Mouse (Mus musculus) embryonic facial prominence, embryonic 15.5 days (tissue): Measurements from ENCODE around the gene Smim9. TPM values are rescaled to one million over a fixed set of nuclear protein-coding genes. Genes with fewer than 3 reads are reported as not detected.
A peak's percentile ranks its signal among the peaks of the same experiment; 100 is the strongest.

Experiments used
- ATAC-seq: fragments of 200-750 bp; cut with Nextera tagmentation; 2 replicates; pipeline ENCODE4 v1.8.0; 2017; ENCODE audit warnings: low read depth, moderate TSS enrichment; ENCODE audit not compliant: insufficient number of reproducible peaks, low FRiP score, low TSS enrichment
- H3K27ac ChIP-seq: fragments of 300-500 bp; sonication (generic); replicated peaks from 2 replicates; pipeline ENCODE4 v1.5.1; 2015; ENCODE audit warnings: mild to moderate bottlenecking, inconsistent platforms
- H3K27me3 ChIP-seq: fragments of 300-500 bp; sonication (generic); 2 replicates; pipeline ENCODE4 v1.6.1; 2015; ENCODE audit warnings: inconsistent platforms
- H3K36me3 ChIP-seq: fragments of 300-500 bp; sonication (generic); 2 replicates; pipeline ENCODE4 v1.6.1; 2015; ENCODE audit warnings: mild to moderate bottlenecking, inconsistent platforms
- H3K4me1 ChIP-seq: fragments of 300-500 bp; sonication (generic); 2 replicates; pipeline ENCODE4 v1.6.1; 2015; ENCODE audit warnings: inconsistent platforms
- H3K4me2 ChIP-seq: fragments of 300-500 bp; sonication (generic); replicated peaks from 2 replicates; pipeline ENCODE4 v1.6.1; 2015; ENCODE audit warnings: mild to moderate bottlenecking, inconsistent platforms
- H3K4me3 ChIP-seq: fragments of 300-500 bp; sonication (generic); replicated peaks from 2 replicates; pipeline ENCODE4 v1.5.1; 2015; ENCODE audit warnings: mild to moderate bottlenecking, inconsistent platforms
- H3K9ac ChIP-seq: fragments of 300-500 bp; sonication (generic); 2 replicates; pipeline ENCODE4 v1.6.1; 2015; ENCODE audit warnings: inconsistent platforms
- H3K9me3 ChIP-seq: fragments of 300-500 bp; sonication (generic); replicated peaks from 2 replicates; pipeline ENCODE4 v1.6.1; 2016; ENCODE audit warnings: inconsistent platforms
- WGBS: fragments of 180-500 bp; shearing (Covaris S2); methylation state at CpG from one replicate; pipeline ENCODE4 v1.1.7; 2015; 5-methylcytosine and 5-hydroxymethylcytosine counted together
- polyA plus RNA-seq: library from polyadenylated mRNA; unstranded; fragments of >200 nt; fragmentation: Nextera tagmentation; extraction: Ambion mirVana; gene quantifications from 2 replicates; pipeline ENCODE4 v1.2.1, GENCODE M21; 2015

Gene Smim9
- polyA plus RNA-seq, 1 experiment from 2014 or later, result not detected

DNA sequence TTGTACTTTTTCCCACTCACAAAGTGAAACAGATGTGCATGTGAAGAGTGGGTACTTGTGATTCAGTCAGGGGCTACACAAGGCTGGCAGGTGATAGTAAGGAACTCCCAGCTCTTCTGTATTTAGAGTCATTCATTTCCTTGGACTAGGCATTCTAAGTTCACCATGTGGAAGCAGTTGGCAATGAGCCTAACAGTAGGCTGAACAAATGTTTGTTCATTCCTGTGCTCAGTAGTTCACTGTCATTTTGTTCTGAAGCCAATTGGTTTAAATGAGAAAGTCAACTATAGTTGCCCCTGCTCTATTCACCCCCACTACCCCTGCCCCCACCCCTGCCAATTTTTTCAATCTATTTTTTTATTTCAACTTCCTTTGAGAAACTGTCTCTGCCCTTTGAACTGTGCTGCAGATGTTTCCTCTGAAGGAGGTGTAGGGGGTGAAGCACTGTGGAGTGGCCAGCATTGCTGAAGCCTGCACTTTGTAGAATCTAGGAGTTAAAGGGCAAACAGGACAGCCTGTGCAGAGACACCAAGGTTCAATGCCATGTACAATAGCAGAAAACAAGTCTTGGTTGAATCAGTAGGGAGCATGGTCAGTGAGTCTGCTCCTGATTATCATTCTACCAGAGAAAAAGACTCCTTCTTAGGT, 35.1 kb downstream of the Smim9 start:
- no peak for ATAC-seq
- Histone ChIP-seq H3K27ac (no peak overlapping the region), H3K4me2 (no peak overlapping the region)

DNA sequence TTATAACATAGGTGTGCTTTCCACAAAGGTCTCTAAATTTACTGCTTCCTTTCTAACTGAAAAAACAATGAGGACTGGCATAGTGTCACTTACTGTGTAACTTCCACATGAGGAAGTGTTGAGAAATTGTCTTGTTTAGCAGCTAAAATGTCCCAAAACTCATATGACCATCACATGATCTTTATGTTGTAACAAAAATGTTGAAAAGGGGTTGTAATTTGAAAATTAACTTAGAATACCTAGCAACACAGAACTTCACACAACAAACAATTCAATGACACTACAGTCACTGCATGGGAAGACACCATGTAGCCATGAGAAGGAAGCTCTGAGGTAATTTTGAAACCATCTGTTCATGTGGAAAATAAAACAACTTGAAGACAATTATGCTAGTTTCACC, 36.7 kb downstream of the Smim9 start:
- H3K4me1 ChIP-seq, result no peaks in the 10 kb centered on the region
- H3K4me3 ChIP-seq, result no peak overlapping the region
- no peaks in the 10 kb centered on the region for H3K27me3 ChIP-seq

More for the DNA sequence above, 35.1 kb downstream of the Smim9 start:
- peaks cover 4% of the 10 kb centered on the region; the same call in 1 of the 2 replicates for H3K36me3 ChIP-seq
- H3K9me3 ChIP-seq, result no peaks in the 10 kb centered on the region
- H3K9ac ChIP-seq, result no peak overlapping the region
- no peak overlapping the region for H3K4me3 ChIP-seq
- H3K27me3 ChIP-seq, result no peaks in the 10 kb centered on the region
- H3K4me1 ChIP-seq, result no peaks in the 10 kb centered on the region

GRCm38 (mm10) chrX:75125606-75126005, 38.0 kb downstream of the Smim9 start:
- H3K9ac ChIP-seq, result no peak overlapping the region
- no peak overlapping the region for H3K4me3 ChIP-seq
- ATAC-seq, result no peak
- no peaks in the 10 kb centered on the region for H3K27me3 ChIP-seq
- no peak overlapping the region for H3K4me2 ChIP-seq
- 82% methylated on average over 3 of the region's 3 CpGs for WGBS
- no peaks in the 10 kb centered on the region for H3K9me3 ChIP-seq
- H3K36me3 ChIP-seq, result peaks cover 4% of the 10 kb centered on the region; the same call in 1 of the 2 replicates
- no peak overlapping the region for H3K27ac ChIP-seq
- H3K4me1 ChIP-seq, result no peaks in the 10 kb centered on the region

More for the DNA sequence above, 36.7 kb downstream of the Smim9 start:
- H3K9ac ChIP-seq, result no peak overlapping the region
- no peaks in the 10 kb centered on the region for H3K9me3 ChIP-seq
- ATAC-seq, result no peak
- H3K4me2 ChIP-seq, result no peak overlapping the region
- H3K36me3 ChIP-seq, result peaks cover 4% of the 10 kb centered on the region; the same call in 1 of the 2 replicates
- H3K27ac ChIP-seq, result no peak overlapping the region

DNA sequence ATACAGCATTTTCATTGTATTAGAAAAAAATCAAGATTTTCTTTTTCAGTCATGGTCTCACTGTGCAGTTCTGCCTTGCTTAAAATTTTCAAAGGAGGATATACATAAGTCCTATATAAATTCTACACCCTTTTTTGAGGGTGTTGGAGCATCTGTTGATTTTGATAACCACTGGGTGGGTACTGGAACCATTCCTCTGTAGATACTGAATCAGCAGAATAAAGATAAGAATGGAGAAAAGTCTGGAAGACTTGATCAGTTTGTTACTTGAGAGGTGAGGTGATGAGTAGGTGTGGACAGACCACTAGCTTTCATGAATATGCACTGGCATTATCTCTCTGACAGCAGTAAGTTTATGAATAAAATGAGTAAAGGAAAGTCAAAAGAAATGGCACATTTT, 48.0 kb downstream of the Smim9 start:
- H3K9me3 ChIP-seq, result no peaks in the 10 kb centered on the region
- no peaks in the 10 kb centered on the region for H3K27me3 ChIP-seq
- H3K4me2 ChIP-seq, result no peak overlapping the region
- H3K4me3 ChIP-seq, result no peak overlapping the region
- no peak overlapping the region for H3K9ac ChIP-seq
- no peaks in the 10 kb centered on the region for H3K4me1 ChIP-seq
- H3K27ac ChIP-seq, result no peak overlapping the region
- H3K36me3 ChIP-seq, result 0 out of 2 replicates have a peak, but pooled peaks cover 6% of the 10 kb centered on the region
- no peak for ATAC-seq

DNA sequence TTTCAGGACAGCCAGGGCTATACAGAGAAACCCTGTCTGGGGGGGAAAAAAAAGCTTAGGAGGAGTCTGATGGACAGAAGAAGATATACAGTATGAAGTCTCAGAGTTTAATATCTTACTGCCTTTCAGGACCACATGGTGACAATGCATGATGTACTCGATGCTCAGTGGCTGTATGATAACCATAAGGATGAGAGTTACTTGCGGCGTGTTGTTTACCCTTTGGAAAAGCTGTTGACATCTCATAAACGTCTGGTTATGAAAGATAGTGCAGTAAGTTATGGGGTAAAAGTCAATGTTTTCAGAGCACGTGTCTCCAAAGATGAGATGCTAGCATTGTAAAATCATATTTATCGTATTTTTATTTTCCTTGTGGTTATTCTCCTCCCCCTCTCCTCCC, 61.3 kb downstream of the Smim9 start:
- 84% methylated on average over 6 of the region's 6 CpGs for WGBS
- H3K4me3 ChIP-seq, result no peak overlapping the region
- ATAC-seq, result no peak

GRCm38 (mm10) chrX:75098799-75099198, 64.8 kb downstream of the Smim9 start:
- Histone ChIP-seq H3K9ac (no peak overlapping the region), H3K27me3 (no peaks in the 10 kb centered on the region), H3K9me3 (no peaks in the 10 kb centered on the region), H3K27ac (no peak overlapping the region), H3K4me1 (no peaks in the 10 kb centered on the region), H3K36me3 (0 out of 2 replicates have a peak, but pooled peaks cover 8% of the 10 kb centered on the region), H3K4me3 (no peak overlapping the region), H3K4me2 (no peak overlapping the region)
- no peak for ATAC-seq
- 90% methylated on average over 8 of the region's 8 CpGs for WGBS

More for the DNA sequence above, 61.3 kb downstream of the Smim9 start:
- H3K4me2 ChIP-seq, result no peak overlapping the region
- peaks cover 24% of the 10 kb centered on the region for H3K36me3 ChIP-seq
- H3K27ac ChIP-seq, result no peak overlapping the region
- no peaks in the 10 kb centered on the region for H3K9me3 ChIP-seq
- H3K27me3 ChIP-seq, result no peaks in the 10 kb centered on the region
- H3K4me1 ChIP-seq, result no peaks in the 10 kb centered on the region
- H3K9ac ChIP-seq, result no peak overlapping the region

DNA sequence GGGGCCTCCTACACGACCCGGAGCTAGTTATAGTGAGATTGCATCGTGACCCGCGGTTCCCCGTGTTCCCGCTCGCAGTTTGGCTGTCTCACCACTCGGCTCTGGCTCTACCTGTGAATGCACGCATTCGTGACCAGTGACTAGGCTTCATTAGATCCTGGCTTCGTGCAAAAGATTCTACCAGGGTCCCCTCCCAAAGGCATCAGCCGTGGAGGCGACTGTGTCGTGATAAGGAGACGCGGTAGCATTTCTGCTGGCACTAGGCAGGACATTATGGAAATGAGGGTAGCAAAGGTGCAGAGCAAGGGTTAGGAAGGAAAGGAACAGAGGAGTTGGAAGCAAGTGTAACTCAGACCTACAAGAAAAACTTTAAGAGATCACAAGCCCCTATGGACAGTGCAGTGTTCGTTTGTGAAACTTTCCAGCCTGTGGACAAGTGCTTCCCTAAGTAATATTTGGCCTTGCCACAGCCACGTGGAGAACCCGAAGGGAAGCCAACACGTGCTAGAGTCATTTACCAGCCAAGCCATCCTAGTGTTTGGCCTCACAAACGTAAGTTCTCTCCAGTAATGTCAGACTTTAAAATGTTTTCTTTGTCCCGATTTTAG, 67.3 kb downstream of the Smim9 start:
- Histone ChIP-seq H3K27ac (peak overlapping the region; percentile 63), H3K36me3 (0 out of 2 replicates have a peak, but pooled peaks cover 2% of the 10 kb centered on the region)
- ATAC-seq, result no peak

More for the DNA sequence above, 67.3 kb downstream of the Smim9 start:
- H3K4me1 ChIP-seq, result no peaks in the 10 kb centered on the region
- no peaks in the 10 kb centered on the region for H3K27me3 ChIP-seq
- 17% methylated on average over 23 of the region's 23 CpGs for WGBS
- H3K9ac ChIP-seq, result peak overlapping the region; percentile 42
- H3K9me3 ChIP-seq, result no peaks in the 10 kb centered on the region
- H3K4me2 ChIP-seq, result peak overlapping the region; percentile 54
- peak overlapping the region; percentile 58 for H3K4me3 ChIP-seq

Other genes with a start within 250 kb of the Smim9 start
- 2.7 and 3.0 TPM in 2 replicates for gene Gab3, start 78.3 kb downstream of the Smim9 start, polyA plus RNA-seq
- gene Dkc1, start 67.9 kb downstream of the Smim9 start, polyA plus RNA-seq, result 113 and 121 TPM in 2 replicates
- 56.7 and 57.1 TPM in 2 replicates for gene Mpp1, start 32.8 kb downstream of the Smim9 start, polyA plus RNA-seq
- 64.6 and 65.2 TPM in 2 replicates for gene Fundc2, start 218.6 kb upstream of the Smim9 start, polyA plus RNA-seq
- gene F8, start 218.8 kb upstream of the Smim9 start, polyA plus RNA-seq, result 1.2 and 2.0 TPM in 2 replicates